Mouse (Mus musculus): ENCODE measurements around the gene Taf15.

GRCm38 (mm10) chr11:83538705-83539314 is 65.9 kb downstream of the Taf15 start:
- no peak for TF ChIP-seq CTCF (IDR thresholded peaks at IDR 0.05; ENCODE audit: extremely low read depth, insufficient read length, insufficient replicate concordance, low read depth, low read length)
- no peak for TF ChIP-seq POLR2A (IDR thresholded peaks at IDR 0.05; ENCODE audit: low read depth, low read length)

Measured in small intestine, adult 2 months (tissue).